24 mouse cellular contexts compared by ENCODE assay signal in the genomic region with DNA sequence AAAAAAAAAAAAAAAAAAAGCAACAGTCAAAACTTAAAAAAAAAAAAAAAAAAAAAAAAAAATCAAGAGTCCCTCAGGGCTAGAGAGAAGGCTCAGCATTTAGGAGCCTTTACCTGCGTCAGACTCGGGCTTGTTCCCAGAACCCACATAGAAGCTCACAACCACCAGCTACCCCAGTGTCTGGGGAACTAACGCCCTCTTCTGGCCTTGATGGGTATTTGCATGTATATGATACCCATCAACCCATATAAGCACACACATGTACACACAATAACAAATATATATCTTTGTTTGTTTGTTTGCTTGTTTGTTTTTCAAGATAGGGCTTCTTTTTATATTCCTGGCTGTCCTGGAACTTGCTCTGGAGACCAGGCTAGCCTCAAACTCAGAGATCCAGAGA. TPM values are rescaled to one million over a fixed set of nuclear protein-coding genes. Genes with fewer than 3 reads are reported as not detected.
DNase-seq lines count a peak whose midpoint lies in the region; ATAC-seq and TF ChIP-seq lines count a peak whose summit lies in the region.
"Had no signal": no experiment of that assay in that cellular context is flagged by ENCODE, and none has a peak within 500 bp of the region (broad histone marks: within the 10 kb centered on the region; RNA-seq: fewer than 3 reads in every experiment).

No protein-coding gene starts in this region.

- TF ChIP-seq CTCF in kidney, postnatal 0 days (IDR thresholded peaks at IDR 0.05; ENCODE audit: low read depth): peak; percentile 16; the same call in 1 of the 2 replicates
- peak; percentile 42; the same call in 1 of the 2 replicates for TF ChIP-seq CTCF in brain, embryonic 14.5 days (IDR thresholded peaks at IDR 0.05; ENCODE audit: borderline replicate concordance, extremely low read depth, insufficient read depth, insufficient read length)

- no peaks in the 10 kb centered on the region for H3K27me3 ChIP-seq in kidney, postnatal 0 days (ENCODE audit: insufficient read depth, low read length)
- H3K27me3 ChIP-seq in midbrain, embryonic 11.5 days (ENCODE audit: control insufficient read depth, insufficient read depth, low read length): peaks cover 5% of the 10 kb centered on the region; the same call in 1 of the 2 replicates
- no peaks in the 10 kb centered on the region; the same call in 1 of the 2 replicates for H3K27me3 ChIP-seq in midbrain, embryonic 15.5 days (replicated peaks)
- H3K27me3 ChIP-seq: embryonic facial prominence, embryonic 12.5 days; limb, embryonic 15.5 days had no signal

- intact Hi-C loops in heart, postnatal 14 days (cut with DNase I): no loop called here

- no peaks in the 10 kb centered on the region for H3K9me3 ChIP-seq in kidney, postnatal 0 days (replicated peaks; ENCODE audit: low read length)
- peaks cover 2% of the 10 kb centered on the region; the same call in 1 of the 2 replicates for H3K9me3 ChIP-seq in midbrain, embryonic 11.5 days (ENCODE audit: control insufficient read depth, low read length)
- no peaks in the 10 kb centered on the region for H3K9me3 ChIP-seq in midbrain, embryonic 15.5 days
- H3K9me3 ChIP-seq: embryonic facial prominence, embryonic 12.5 days; limb, embryonic 15.5 days had no signal

- H3K36me3 ChIP-seq in kidney, postnatal 0 days (ENCODE audit: insufficient read depth, low read length): no peaks in the 10 kb centered on the region
- H3K36me3 ChIP-seq in midbrain, embryonic 11.5 days (ENCODE audit: control insufficient read depth, insufficient read depth, low read length): no peaks in the 10 kb centered on the region
- no peaks in the 10 kb centered on the region for H3K36me3 ChIP-seq in midbrain, embryonic 15.5 days (replicated peaks)
- H3K36me3 ChIP-seq: embryonic facial prominence, embryonic 12.5 days; forebrain, embryonic 12.5 days; limb, embryonic 15.5 days had no signal

- H3K9ac ChIP-seq in kidney, postnatal 0 days (ENCODE audit: low read depth, low read length): no peak overlapping the region
- no peak overlapping the region for H3K9ac ChIP-seq in midbrain, embryonic 11.5 days (ENCODE audit: low read length)
- H3K9ac ChIP-seq in midbrain, embryonic 15.5 days: no peak overlapping the region
- H3K9ac ChIP-seq: embryonic facial prominence, embryonic 12.5 days; forebrain, embryonic 12.5 days; limb, embryonic 15.5 days had no signal

- peaks cover 1% of the 10 kb centered on the region; the same call in 1 of the 2 replicates for H3K4me1 ChIP-seq in kidney, postnatal 0 days (replicated peaks; ENCODE audit: insufficient read depth, low read length)
- H3K4me1 ChIP-seq in midbrain, embryonic 11.5 days (ENCODE audit: control insufficient read depth, insufficient read depth, low read length): peaks cover 3% of the 10 kb centered on the region; the same call in 1 of the 2 replicates
- H3K4me1 ChIP-seq in midbrain, embryonic 15.5 days: 0 out of 2 replicates have a peak, but pooled peaks cover under 1% of the 10 kb centered on the region

- H3K4me2 ChIP-seq in kidney, postnatal 0 days (ENCODE audit: low read length): no peak overlapping the region
- no peak overlapping the region for H3K4me2 ChIP-seq in midbrain, embryonic 11.5 days
- H3K4me2 ChIP-seq in midbrain, embryonic 15.5 days: no peak overlapping the region
- H3K4me2 ChIP-seq: embryonic facial prominence, embryonic 12.5 days; forebrain, embryonic 12.5 days; limb, embryonic 15.5 days had no signal

- no peak for TF ChIP-seq POLR2A in brain, embryonic 14.5 days (IDR thresholded peaks at IDR 0.05; ENCODE audit: borderline replicate concordance, extremely low read depth, insufficient read depth, insufficient read length, poor library complexity, severe bottlenecking)

- H3K27ac ChIP-seq in kidney, postnatal 0 days: no peak overlapping the region
- no peak overlapping the region for H3K27ac ChIP-seq in midbrain, embryonic 11.5 days (ENCODE audit: low read depth, low read length)
- no peak overlapping the region for H3K27ac ChIP-seq in midbrain, embryonic 15.5 days
- H3K27ac ChIP-seq: embryonic facial prominence, embryonic 12.5 days; forebrain, embryonic 12.5 days; heart, adult 2 months; limb, embryonic 15.5 days had no signal

- no peak for DNase-seq in kidney, postnatal 0 days (ENCODE audit: low spot score)
- DNase-seq in kidney, adult 11 months: no peak
- DNase-seq in midbrain, embryonic 11.5 days (ENCODE audit: low spot score, missing footprints): peak; percentile 28
- DNase-seq in ES-CJ7 (ENCODE audit: low read depth, low spot score): peak; percentile 48
- no peak for DNase-seq in brain, embryonic 14.5 days (ENCODE audit: low read depth)
- DNase-seq in cerebellum, postnatal 25 days: no peak
- no peak for DNase-seq in heart, postnatal 14 days
- DNase-seq: adrenal gland, adult 2 months; cerebellum, adult 18-20 months; cerebellum, postnatal 14 days; gastrocnemius, postnatal 25 days; heart, adult 2 months; kidney, adult 18-20 months; left cerebral cortex, postnatal 4 days; lung, adult 2 months; lung, postnatal 4 days had no signal

- WGBS in kidney, postnatal 0 days: 89% methylated on average over 3 of the region's 3 CpGs
- 80% methylated on average over 3 of the region's 3 CpGs for WGBS in midbrain, embryonic 11.5 days
- 77% methylated on average over 3 of the region's 3 CpGs for WGBS in midbrain, embryonic 15.5 days

- H3K4me3 ChIP-seq in kidney, postnatal 0 days (replicated peaks; ENCODE audit: low read depth, low read length): no peak overlapping the region
- no peak overlapping the region for H3K4me3 ChIP-seq in midbrain, embryonic 11.5 days (ENCODE audit: low read depth, low read length)
- H3K4me3 ChIP-seq in midbrain, embryonic 15.5 days: no peak overlapping the region
- H3K4me3 ChIP-seq: embryonic facial prominence, embryonic 12.5 days; forebrain, embryonic 12.5 days; heart, adult 2 months; limb, embryonic 15.5 days had no signal

- no peak for ATAC-seq in kidney, postnatal 0 days (replicated peaks; ENCODE audit: low FRiP score, low read depth)
- ATAC-seq in midbrain, embryonic 11.5 days (ENCODE audit: low FRiP score): no peak
- ATAC-seq in midbrain, embryonic 15.5 days (replicated peaks): no peak
- ATAC-seq: hindbrain, embryonic 16.5 days had no signal

RNA-seq across cellular contexts. Expression of gene Gm11627, which starts 8.3 kb away (rescaled TPM):
- polyA plus RNA-seq in kidney, postnatal 0 days (2015; fragmentation: Nextera tagmentation; extraction: Ambion mirVana): 8.6 and 8.9 TPM in 2 replicates
- polyA plus RNA-seq in midbrain, embryonic 11.5 days (2014; fragmentation: Nextera tagmentation; extraction: Ambion mirVana): 13.9 and 14.6 TPM in 2 replicates
- 1.9 and 3.4 TPM in 2 replicates for polyA plus RNA-seq in midbrain, embryonic 15.5 days (2015; fragmentation: Nextera tagmentation; extraction: Ambion mirVana)
- 3.6 and 4.6 TPM in 2 replicates for polyA plus RNA-seq in brain, embryonic 14.5 days (2012; rRNA removed)
- total RNA-seq in heart, postnatal 14 days (2021): 1 to 10 TPM in 1 of 2 experiments, under 1 TPM in 1; 0.69 to 1.8 TPM
- total RNA-seq: hematopoietic stem cell, adult 5-6 weeks; megakaryocyte-erythroid progenitor cell, adult 5-6 weeks; neutrophil, adult 5-6 weeks had no signal
- polyA plus RNA-seq: adrenal gland, adult 2 months had no signal

RNA-seq across cellular contexts. Expression of gene Fzd2, which starts 16.6 kb away (rescaled TPM):
- 21.8 and 25.9 TPM in 2 replicates for polyA plus RNA-seq in kidney, postnatal 0 days (2015; fragmentation: Nextera tagmentation; extraction: Ambion mirVana)
- 27.1 and 27.3 TPM in 2 replicates for polyA plus RNA-seq in midbrain, embryonic 11.5 days (2014; fragmentation: Nextera tagmentation; extraction: Ambion mirVana)
- 7.4 and 9.5 TPM in 2 replicates for polyA plus RNA-seq in midbrain, embryonic 15.5 days (2015; fragmentation: Nextera tagmentation; extraction: Ambion mirVana)
- 35.6 and 59.4 TPM in 2 replicates for polyA plus RNA-seq in brain, embryonic 14.5 days (2012; rRNA removed)
- 1 to 10 TPM; 5.6 to 7.3 TPM for total RNA-seq in heart, postnatal 14 days (2021)
- total RNA-seq: hematopoietic stem cell, adult 5-6 weeks; megakaryocyte-erythroid progenitor cell, adult 5-6 weeks had no signal

RNA-seq across cellular contexts. Expression of gene Gpatch8, which starts 31.4 kb away (rescaled TPM):
- 25.1 and 29.6 TPM in 2 replicates for polyA plus RNA-seq in kidney, postnatal 0 days (2015; fragmentation: Nextera tagmentation; extraction: Ambion mirVana)
- polyA plus RNA-seq in midbrain, embryonic 11.5 days (2014; fragmentation: Nextera tagmentation; extraction: Ambion mirVana): 42.5 and 43.8 TPM in 2 replicates
- polyA plus RNA-seq in midbrain, embryonic 15.5 days (2015; fragmentation: Nextera tagmentation; extraction: Ambion mirVana): 72.7 and 76.4 TPM in 2 replicates
- 46.1 and 58.4 TPM in 2 replicates for polyA plus RNA-seq in brain, embryonic 14.5 days (2012; rRNA removed)
- 10 to 100 TPM; 24.7 to 25.7 TPM for total RNA-seq in heart, postnatal 14 days (2021)

Comparison
In these comparisons a context has a peak if more than half of its experiments do, and no peak if none do; other contexts are left out.
1. DNase-seq: peak in midbrain, embryonic 11.5 days (single experiment) and ES-CJ7 (single experiment); none in kidney, postnatal 0 days (single experiment), kidney, adult 11 months (single experiment), brain, embryonic 14.5 days (single experiment), cerebellum, postnatal 25 days (0 of 2) and heart, postnatal 14 days (0 of 2).